Mouse (Mus musculus): ENCODE data around the gene Gorab. TPM values are rescaled to one million over a fixed set of nuclear protein-coding genes. Genes with fewer than 3 reads are reported as not detected.

Gorab gene
- total RNA-seq, 2 experiments from 2014 or later = 1.9 to 2.4 TPM

- intact Hi-C loops (cut with DNase I) = no loop called here
- DNase-seq = no peak
These were observed 45.3 kb downstream of the Gorab start for GRCm38 (mm10) chr1:163358165-163358564.

DNA sequence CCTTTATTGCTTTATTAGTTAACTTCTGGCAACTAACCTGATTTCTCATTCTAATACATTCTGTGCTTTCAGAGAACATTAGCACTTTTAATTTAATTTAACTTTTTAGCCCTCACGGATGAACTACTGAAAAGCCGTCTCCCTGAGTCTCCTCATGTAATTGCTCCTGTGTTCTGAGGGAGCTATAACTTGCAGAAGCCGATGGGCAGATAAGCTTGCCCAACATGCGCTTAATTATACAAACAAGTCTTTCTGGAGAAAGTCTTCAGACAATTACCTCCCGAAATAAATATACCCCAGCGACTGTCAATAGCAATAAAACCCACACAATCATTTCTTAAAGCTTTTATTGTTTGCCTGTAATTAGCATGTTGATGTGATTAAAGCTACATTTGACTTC, 45.7 kb downstream of the Gorab start:
- intact Hi-C loops (cut with DNase I) = no loop called here
- no peak for DNase-seq

- intact Hi-C loops (cut with DNase I) = no loop called here
- DNase-seq = no peak
These were observed 47.3 kb downstream of the Gorab start for GRCm38 (mm10) chr1:163356167-163356566.

DNA sequence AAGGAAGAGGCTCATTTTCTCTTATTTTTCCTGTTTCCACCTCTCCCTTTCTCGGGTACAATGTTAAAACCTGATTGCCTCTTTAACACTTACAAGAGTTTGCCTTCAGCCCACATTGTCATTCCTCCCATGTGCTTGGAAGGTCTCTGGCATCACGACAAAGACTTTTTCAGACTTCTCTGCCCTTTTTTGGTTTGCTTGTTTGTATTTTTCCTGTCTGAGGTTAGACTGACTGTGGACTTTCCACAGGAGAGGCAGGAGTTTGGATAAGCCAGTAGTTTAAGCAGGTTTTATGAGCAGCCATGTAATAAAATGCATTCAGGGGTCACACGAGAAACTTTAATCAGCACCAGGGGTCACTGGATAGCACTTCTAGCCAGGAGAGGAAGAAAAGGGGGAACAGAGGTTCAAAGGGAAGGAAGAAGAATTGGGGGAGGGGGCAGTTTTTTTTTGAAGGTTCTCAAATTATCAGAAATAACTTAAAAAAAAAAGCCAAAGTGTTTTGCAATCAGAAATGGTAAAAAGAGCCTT, 47.8 kb downstream of the Gorab start:
- no peak for DNase-seq
- intact Hi-C loops (cut with DNase I) = no loop called here

DNA sequence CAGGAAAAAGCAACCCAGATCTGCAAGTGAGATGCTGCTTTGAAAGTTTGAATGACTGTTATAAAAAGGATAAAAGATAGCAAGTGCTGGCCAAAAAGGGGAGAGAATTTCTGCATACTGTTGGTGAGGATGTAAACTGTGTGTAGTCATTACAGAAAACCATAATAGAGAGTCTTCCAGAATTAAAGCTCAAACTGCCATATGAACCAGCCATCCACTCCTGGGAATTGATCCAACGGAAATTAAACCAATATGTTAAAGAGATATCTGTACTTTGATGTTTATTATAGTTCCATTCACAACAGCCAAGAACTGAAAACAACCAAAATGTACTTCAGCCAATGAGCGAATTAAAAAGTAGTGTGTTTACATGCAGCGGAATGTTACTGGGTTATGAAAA, 52.5 kb downstream of the Gorab start:
- DNase-seq = no peak
- intact Hi-C loops (cut with DNase I) = no loop called here

- intact Hi-C loops (cut with DNase I) = no loop called here
- peak in 1 of 2 experiments; percentile 17 for DNase-seq
These were observed 57.9 kb downstream of the Gorab start for GRCm38 (mm10) chr1:163345541-163345940.

DNA sequence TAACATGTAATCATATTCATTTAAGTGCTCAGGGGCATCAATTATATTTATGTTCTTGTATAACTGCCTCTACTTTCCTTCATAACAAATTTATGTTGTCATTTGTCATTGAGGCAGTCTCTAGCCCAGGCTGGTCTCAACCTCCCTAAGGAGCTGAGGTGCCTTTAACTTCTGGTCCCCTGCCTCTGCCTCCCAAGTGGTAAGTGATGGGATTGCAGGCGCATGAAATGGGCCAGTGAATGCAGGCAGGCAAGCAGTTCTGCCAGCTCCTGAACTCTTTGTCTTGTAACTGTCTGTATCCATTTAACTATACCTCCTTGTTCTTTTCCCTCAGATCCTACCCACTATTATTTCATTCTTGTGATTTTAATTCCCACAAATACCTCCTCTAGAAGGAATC, 58.5 kb downstream of the Gorab start:
- intact Hi-C loops (cut with DNase I) = no loop called here
- no peak for DNase-seq

DNA sequence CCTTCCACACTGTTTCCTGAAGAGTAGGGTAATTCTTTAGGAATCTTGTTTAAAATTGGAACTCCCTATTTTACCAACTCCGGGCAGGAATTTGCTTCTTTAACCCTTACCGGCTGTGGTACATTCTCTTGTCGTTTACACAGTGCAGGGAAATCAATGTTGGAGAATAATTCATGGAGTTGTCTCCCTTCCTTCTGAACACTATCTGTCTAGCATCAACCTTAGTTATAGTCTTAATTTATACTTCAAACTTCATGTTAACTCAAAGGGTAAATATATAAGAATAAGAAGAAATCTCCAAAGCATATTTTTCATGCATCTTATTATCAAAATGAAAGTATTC, 64.3 kb downstream of the Gorab start:
- intact Hi-C loops (cut with DNase I) = no loop called here
- no peak for DNase-seq

DNA sequence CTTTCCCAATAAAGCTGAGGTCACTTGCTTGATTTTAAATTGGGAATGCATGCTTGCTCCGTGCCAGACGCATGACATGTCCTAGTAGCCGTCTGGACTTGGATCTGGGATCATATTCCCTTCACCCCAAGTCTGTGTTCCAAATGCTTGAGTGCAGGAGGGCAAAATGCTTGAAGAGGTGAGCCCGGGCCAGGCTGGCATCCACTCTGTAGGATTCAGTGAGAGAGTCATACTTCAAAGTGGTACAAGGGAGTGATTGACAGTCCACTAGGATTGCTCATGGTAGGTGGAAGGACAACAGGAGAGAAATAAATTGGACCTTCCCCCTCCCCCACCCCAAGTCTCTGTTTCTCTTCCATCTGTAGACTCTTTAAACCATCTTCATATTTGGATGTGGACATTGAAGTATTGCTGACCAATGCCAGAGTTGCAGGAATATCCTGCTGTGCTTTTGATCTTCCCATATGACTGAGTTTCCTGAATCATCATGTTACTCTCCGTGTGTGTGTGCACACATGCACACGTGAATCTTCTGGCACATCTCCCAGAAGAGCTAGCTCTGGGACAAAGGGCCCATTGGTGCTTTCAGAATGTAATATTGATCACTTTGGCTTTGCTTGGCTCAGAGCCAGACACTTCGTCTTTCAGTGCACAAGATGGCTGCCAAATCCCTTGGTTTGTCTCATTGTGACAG, 64.8 kb downstream of the Gorab start:
- peak; percentile 27 to 35 for DNase-seq
- intact Hi-C loops (cut with DNase I) = no loop called here

DNA sequence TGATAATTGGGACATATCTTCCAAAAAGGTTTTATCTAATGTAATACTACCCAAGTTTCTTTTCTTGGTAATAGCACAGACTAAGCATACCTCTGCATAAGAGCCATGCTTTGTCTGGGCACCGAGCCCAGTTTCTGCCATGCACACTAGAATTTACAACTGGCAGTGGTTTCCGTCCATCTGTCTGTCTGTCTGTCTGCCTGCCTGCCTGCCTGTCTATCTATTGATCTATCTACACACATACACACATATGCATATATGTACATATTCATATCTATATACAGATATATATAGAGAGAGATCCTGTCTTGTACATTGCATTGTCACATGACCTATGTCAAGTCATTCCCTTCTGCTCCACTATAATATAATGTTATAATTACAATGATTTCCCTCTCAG, 65.6 kb downstream of the Gorab start:
- intact Hi-C loops (cut with DNase I) = no loop called here
- no peak for DNase-seq

Other genes starting within 250 kb of the Gorab start
- gene Prrx1, start 90.0 kb downstream of the Gorab start, total RNA-seq (2021) = 10 to 100 TPM; 34.1 to 39.4 TPM

Data from gastrocnemius, postnatal 36 days (tissue).